Mouse (Mus musculus): Measurements from ENCODE around the gene Hspa4l. TPM values are rescaled to one million over a fixed set of nuclear protein-coding genes. Genes with fewer than 3 reads are reported as not detected.
"Not testable (repeated sequence)": the region's sequence is repeated elsewhere in the genome, so short reads cannot be mapped to it uniquely, and the experiment has no call there.

The Hspa4l gene
- total RNA-seq, 2 experiments from 2014 or later, result 10.3 to 13.7 TPM

DNA sequence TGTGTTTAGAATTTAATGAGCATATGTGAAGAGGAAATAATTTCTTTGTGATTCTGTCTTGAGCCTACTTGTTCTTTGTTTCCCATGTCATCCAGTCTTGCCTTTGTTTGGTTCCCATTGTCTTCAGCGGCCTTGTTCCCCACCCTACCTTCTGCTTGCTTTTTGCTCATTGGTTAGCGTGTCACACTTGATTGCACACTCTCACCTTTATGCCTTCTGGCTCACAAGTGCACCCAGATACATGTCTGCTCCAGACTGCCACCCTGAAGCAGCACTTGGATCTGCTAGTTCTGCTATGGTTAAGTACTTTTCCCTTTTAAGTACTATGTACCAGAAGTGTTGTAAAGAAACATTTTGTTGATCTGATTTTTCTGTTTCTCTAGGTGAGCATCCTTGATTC is 65.6 kb downstream of the Hspa4l start:
- no peak for DNase-seq (ENCODE audit: low spot score in 2 of 2)

DNA sequence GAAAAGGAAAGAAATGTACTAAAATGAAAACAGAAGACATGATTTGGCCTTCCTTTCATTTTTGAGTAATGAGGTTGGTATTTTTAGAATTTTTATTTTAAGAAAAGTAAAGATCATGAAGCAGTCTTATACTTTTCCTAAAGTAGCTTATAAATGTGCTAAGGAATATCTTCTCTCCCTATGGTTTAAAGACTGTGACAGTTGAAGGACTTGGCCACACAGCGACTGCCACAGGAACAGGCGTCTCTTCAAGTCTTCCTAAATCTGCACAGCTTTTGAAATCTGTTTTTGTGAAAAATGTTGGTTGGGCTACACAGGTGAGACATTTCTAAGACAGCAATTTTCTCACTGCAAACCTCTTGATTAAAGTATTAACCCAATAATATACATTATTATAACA is 69.0 kb downstream of the Hspa4l start:
- no peak for DNase-seq (ENCODE audit: low spot score in 2 of 2)

- DNase-seq (ENCODE audit: low spot score in 2 of 2), result not testable (repeated sequence)
Measured at GRCm38 (mm10) chr3:40845521-40845920, 101.2 kb downstream of the Hspa4l start.

Other genes starting within 250 kb of the Hspa4l start
- 1 to 10 TPM; 3.2 to 3.9 TPM for gene Intu, start 213.2 kb upstream of the Hspa4l start, total RNA-seq (2021)
- gene Slc25a31, start 35.6 kb upstream of the Hspa4l start, total RNA-seq (2021), result not detected
- gene Plk4, start 55.5 kb downstream of the Hspa4l start, total RNA-seq (2021), result 10 to 100 TPM; 16.1 to 18.3 TPM
- 10 to 100 TPM; 13.3 to 13.4 TPM for gene Mfsd8, start 102.4 kb downstream of the Hspa4l start, total RNA-seq (2021)
- gene Abhd18, start 102.5 kb downstream of the Hspa4l start, total RNA-seq (2021), result 10 to 100 TPM; 16.9 to 20.9 TPM
- gene 1700034I23Rik, start 158.0 kb downstream of the Hspa4l start, total RNA-seq (2021), result under 1 TPM in 1 of 2 experiments, not detected in 1; 0.22 TPM
- 10 to 100 TPM; 45.7 to 51.9 TPM for gene Larp1b, start 205.3 kb downstream of the Hspa4l start, total RNA-seq (2021)

Measured in gastrocnemius, postnatal 4 days (tissue).